Mouse (Mus musculus) intestine, embryonic 14.5 days (tissue): Measurements from ENCODE around the gene 2010111I01Rik. TPM values are rescaled to one million over a fixed set of nuclear protein-coding genes. Genes with fewer than 3 reads are reported as not detected.

Source experiments
- ATAC-seq: fragments of 200-750 bp; cut with Nextera tagmentation; replicated peaks from 2 replicates; pipeline ENCODE4 v1.8.0; 2017; ENCODE audit warnings: low read depth, moderate number of reproducible peaks, moderate TSS enrichment, moderate library complexity; ENCODE audit not compliant: low FRiP score, low TSS enrichment
- DNase-seq: peaks from one replicate; pipeline ENCODE4 v3.0.0-alpha.2; 2018; ENCODE audit warnings: low spot score
- H3K27ac ChIP-seq: fragments of 300-500 bp; sonication (generic); 2 replicates; pipeline ENCODE4 v1.5.1; 2014; ENCODE audit warnings: low read depth, mild to moderate bottlenecking, control low read depth
- H3K27me3 ChIP-seq: fragments of 300-500 bp; sonication (generic); replicated peaks from 2 replicates; pipeline ENCODE4 v1.6.1; 2014; ENCODE audit warnings: low read length, control low read depth; ENCODE audit not compliant: control insufficient read depth, insufficient read depth
- H3K36me3 ChIP-seq: fragments of 300-500 bp; sonication (generic); 2 replicates; pipeline ENCODE4 v1.6.1; 2014; ENCODE audit warnings: low read length, control low read depth; ENCODE audit not compliant: control insufficient read depth, insufficient read depth
- H3K4me1 ChIP-seq: fragments of 300-500 bp; sonication (generic); replicated peaks from 2 replicates; pipeline ENCODE4 v1.6.1; 2014; ENCODE audit warnings: low read length, control low read depth, mixed read lengths; ENCODE audit not compliant: control insufficient read depth, insufficient read depth
- H3K4me2 ChIP-seq: fragments of 300-500 bp; sonication (generic); 2 replicates; pipeline ENCODE4 v1.6.1; 2014; ENCODE audit warnings: low read length
- H3K4me3 ChIP-seq: fragments of 300-500 bp; sonication (generic); 2 replicates; pipeline ENCODE4 v1.5.1; 2014; ENCODE audit warnings: low read depth, low read length, control low read depth, mixed read lengths
- H3K9ac ChIP-seq: fragments of 300-500 bp; sonication (generic); 2 replicates; pipeline ENCODE4 v1.6.1; 2014; ENCODE audit warnings: mild to moderate bottlenecking, low read length
- H3K9me3 ChIP-seq: fragments of 300-500 bp; sonication (generic); 2 replicates; pipeline ENCODE4 v1.6.1; 2016; ENCODE audit warnings: low read length, control low read depth; ENCODE audit not compliant: control insufficient read depth
- WGBS: fragments of 180-500 bp; shearing (Covaris S2); extraction: QIAGEN DNeasy Blood & Tissue Kit; methylation state at CpG from one replicate; pipeline ENCODE4 v1.1.7; 2014; 5-methylcytosine and 5-hydroxymethylcytosine counted together
- polyA plus RNA-seq: library from polyadenylated mRNA; unstranded; fragments of >200 nt; fragmentation: Nextera tagmentation; extraction: Ambion mirVana; gene quantifications from 2 replicates; pipeline ENCODE4 v1.2.1, GENCODE M21; 2014

The 2010111I01Rik gene
- polyA plus RNA-seq, 1 experiment from 2014 or later: 135 TPM

GRCm38 (mm10) chr13:63324311-63324710, 359.6 kb downstream of the 2010111I01Rik start:
- Histone ChIP-seq H3K36me3 (no peaks in the 10 kb centered on the region), H3K4me1 (no peaks in the 10 kb centered on the region; the same call in 1 of the 2 replicates), H3K27me3 (no peaks in the 10 kb centered on the region), H3K4me2 (no peak overlapping the region), H3K9ac (no peak overlapping the region), H3K4me3 (no peak overlapping the region), H3K9me3 (no peaks in the 10 kb centered on the region), H3K27ac (no peak overlapping the region)
- DNase-seq: no peak
- no peak for ATAC-seq
- WGBS: 64% methylated on average over 3 of the region's 3 CpGs

GRCm38 (mm10) chr13:63324978-63325848, 360.5 kb downstream of the 2010111I01Rik start:
- Histone ChIP-seq H3K27me3 (no peaks in the 10 kb centered on the region), H3K4me3 (no peak overlapping the region), H3K4me2 (no peak overlapping the region), H3K27ac (peak overlapping the region; percentile 30), H3K9ac (no peak overlapping the region), H3K9me3 (no peaks in the 10 kb centered on the region), H3K36me3 (no peaks in the 10 kb centered on the region), H3K4me1 (peaks cover 5% of the 10 kb centered on the region; the same call in 1 of the 2 replicates)
- 76% methylated on average over 10 of the region's 10 CpGs for WGBS
- no peak for ATAC-seq
- DNase-seq: no peak

GRCm38 (mm10) chr13:63326015-63326414, 361.3 kb downstream of the 2010111I01Rik start:
- ATAC-seq: no peak
- no peak for DNase-seq
- peaks cover 10% of the 10 kb centered on the region; the same call in 1 of the 2 replicates for H3K4me1 ChIP-seq
- H3K9me3 ChIP-seq: no peaks in the 10 kb centered on the region
- no peaks in the 10 kb centered on the region for H3K27me3 ChIP-seq
- no peak overlapping the region for H3K4me2 ChIP-seq
- H3K9ac ChIP-seq: no peak overlapping the region
- no peaks in the 10 kb centered on the region for H3K36me3 ChIP-seq
- no peak overlapping the region for H3K4me3 ChIP-seq
- whole genome bisulfite sequencing: 82% methylated on average over 2 of the region's 2 CpGs
- no peak overlapping the region for H3K27ac ChIP-seq

GRCm38 (mm10) chr13:63330236-63330860, 365.7 kb downstream of the 2010111I01Rik start:
- Histone ChIP-seq H3K9me3 (no peaks in the 10 kb centered on the region), H3K4me3 (no peak overlapping the region), H3K4me1 (peaks cover 12% of the 10 kb centered on the region; the same call in 1 of the 2 replicates), H3K36me3 (no peaks in the 10 kb centered on the region), H3K9ac (no peak overlapping the region), H3K27me3 (no peaks in the 10 kb centered on the region), H3K4me2 (no peak overlapping the region), H3K27ac (peak overlapping the region; percentile 54; the same call in 1 of the 2 replicates)
- DNase-seq (no peak), ATAC-seq (no peak)
- 49% methylated on average over 9 of the region's 9 CpGs for WGBS

GRCm38 (mm10) chr13:63331379-63331778, 366.7 kb downstream of the 2010111I01Rik start:
- no peaks in the 10 kb centered on the region for H3K36me3 ChIP-seq
- 46% methylated on average over 4 of the region's 4 CpGs for WGBS
- DNase-seq: peak; percentile 82

GRCm38 (mm10) chr13:63332576-63333300, 368.0 kb downstream of the 2010111I01Rik start:
- ATAC-seq: no peak
- H3K4me1 ChIP-seq: peaks cover 18% of the 10 kb centered on the region; the same call in 1 of the 2 replicates
- H3K27ac ChIP-seq: no peak overlapping the region
- H3K36me3 ChIP-seq: no peaks in the 10 kb centered on the region
- no peaks in the 10 kb centered on the region for H3K27me3 ChIP-seq
- no peak overlapping the region for H3K4me2 ChIP-seq
- peak; percentile 70 for DNase-seq
- H3K9me3 ChIP-seq: no peaks in the 10 kb centered on the region
- H3K4me3 ChIP-seq: no peak overlapping the region
- no peak overlapping the region for H3K9ac ChIP-seq
- WGBS: 46% methylated on average over 4 of the region's 4 CpGs

More at GRCm38 (mm10) chr13:63331379-63331778, 366.7 kb downstream of the 2010111I01Rik start:
- no peaks in the 10 kb centered on the region for H3K27me3 ChIP-seq
- no peak overlapping the region for H3K9ac ChIP-seq
- no peak overlapping the region for H3K4me3 ChIP-seq
- H3K4me1 ChIP-seq: peaks cover 13% of the 10 kb centered on the region; the same call in 1 of the 2 replicates
- no peak for ATAC-seq
- no peak overlapping the region for H3K4me2 ChIP-seq
- no peak overlapping the region for H3K27ac ChIP-seq
- H3K9me3 ChIP-seq: no peaks in the 10 kb centered on the region

- no peak overlapping the region for H3K4me2 ChIP-seq
- H3K36me3 ChIP-seq: no peaks in the 10 kb centered on the region; the same call in 1 of the 2 replicates
- ATAC-seq (no peak), DNase-seq (no peak)
- no peaks in the 10 kb centered on the region for H3K9me3 ChIP-seq
- H3K4me3 ChIP-seq: no peak overlapping the region
- peaks cover 11% of the 10 kb centered on the region; the same call in 1 of the 2 replicates for H3K4me1 ChIP-seq
- no peak overlapping the region for H3K9ac ChIP-seq
- WGBS: 65% methylated on average over 4 of the region's 4 CpGs
- H3K27ac ChIP-seq: no peak overlapping the region; the same call in 1 of the 2 replicates
- no peaks in the 10 kb centered on the region for H3K27me3 ChIP-seq
Measured at GRCm38 (mm10) chr13:63335421-63336134, 370.9 kb downstream of the 2010111I01Rik start.

GRCm38 (mm10) chr13:63336335-63336734, 371.6 kb downstream of the 2010111I01Rik start:
- no peaks in the 10 kb centered on the region; the same call in 1 of the 2 replicates for H3K36me3 ChIP-seq
- H3K27me3 ChIP-seq: no peaks in the 10 kb centered on the region
- H3K27ac ChIP-seq: no peak overlapping the region
- WGBS: 67% methylated on average over 7 of the region's 7 CpGs
- H3K9me3 ChIP-seq: no peaks in the 10 kb centered on the region
- no peak for ATAC-seq
- no peak overlapping the region for H3K4me2 ChIP-seq
- H3K4me1 ChIP-seq: peaks cover 8% of the 10 kb centered on the region; the same call in 1 of the 2 replicates
- DNase-seq: no peak
- no peak overlapping the region for H3K4me3 ChIP-seq
- H3K9ac ChIP-seq: no peak overlapping the region
